Mouse (Mus musculus): Measurements from ENCODE around the gene Mkrn1.

DNA sequence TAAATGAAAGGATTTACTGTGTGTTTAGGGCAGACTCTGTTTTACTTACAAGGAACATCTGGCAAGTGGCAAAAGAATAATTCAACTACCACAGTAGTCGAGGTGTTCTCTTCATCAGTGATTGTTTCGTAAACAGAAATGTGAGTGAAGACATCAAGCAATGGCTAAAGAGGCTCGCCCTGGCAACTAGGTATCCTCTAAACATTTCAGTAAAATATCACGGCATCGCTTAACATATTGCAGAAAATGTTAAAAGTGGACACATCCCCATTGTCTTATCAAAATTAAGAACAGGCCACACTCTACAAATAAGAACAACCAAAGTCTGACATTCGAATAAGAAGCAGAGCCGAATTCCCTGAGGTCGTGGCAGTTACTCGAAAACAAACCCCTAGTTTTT is 43.5 kb downstream of the Mkrn1 start:
- TF ChIP-seq POLR2A (IDR thresholded peaks at IDR 0.05; ENCODE audit: borderline replicate concordance, low read depth, low read length) (no peak), CTCF (IDR thresholded peaks at IDR 0.05; ENCODE audit: low read depth, low read length) (no peak)

Data from bone marrow macrophage, adult 2 months (primary cell).